Mouse (Mus musculus): ENCODE data around the gene Tmem30c.
"Not testable (repeated sequence)": the region's sequence is repeated elsewhere in the genome, so short reads cannot be mapped to it uniquely, and the experiment has no call there.

Tmem30c gene

DNA sequence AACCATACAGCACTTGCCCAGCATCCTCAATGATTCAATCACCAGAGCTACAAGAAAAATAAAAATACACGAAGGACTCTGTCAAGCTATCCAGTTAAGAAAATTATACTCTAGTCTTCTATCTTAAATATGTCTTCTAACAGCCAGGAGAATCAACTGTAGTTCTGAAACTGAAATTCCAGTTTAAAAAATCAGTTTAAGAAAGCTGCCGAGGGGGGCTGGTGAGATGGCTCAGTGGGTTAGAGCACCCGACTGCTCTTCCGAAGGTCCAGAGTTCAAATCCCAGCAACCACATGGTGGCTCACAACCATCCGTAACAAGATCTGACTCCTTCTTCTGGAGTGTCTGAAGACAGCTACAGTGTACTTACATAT, 60.7 kb downstream of the Tmem30c start:
- DNase-seq (ENCODE audit: low read depth, low spot score): not testable (repeated sequence)

DNA sequence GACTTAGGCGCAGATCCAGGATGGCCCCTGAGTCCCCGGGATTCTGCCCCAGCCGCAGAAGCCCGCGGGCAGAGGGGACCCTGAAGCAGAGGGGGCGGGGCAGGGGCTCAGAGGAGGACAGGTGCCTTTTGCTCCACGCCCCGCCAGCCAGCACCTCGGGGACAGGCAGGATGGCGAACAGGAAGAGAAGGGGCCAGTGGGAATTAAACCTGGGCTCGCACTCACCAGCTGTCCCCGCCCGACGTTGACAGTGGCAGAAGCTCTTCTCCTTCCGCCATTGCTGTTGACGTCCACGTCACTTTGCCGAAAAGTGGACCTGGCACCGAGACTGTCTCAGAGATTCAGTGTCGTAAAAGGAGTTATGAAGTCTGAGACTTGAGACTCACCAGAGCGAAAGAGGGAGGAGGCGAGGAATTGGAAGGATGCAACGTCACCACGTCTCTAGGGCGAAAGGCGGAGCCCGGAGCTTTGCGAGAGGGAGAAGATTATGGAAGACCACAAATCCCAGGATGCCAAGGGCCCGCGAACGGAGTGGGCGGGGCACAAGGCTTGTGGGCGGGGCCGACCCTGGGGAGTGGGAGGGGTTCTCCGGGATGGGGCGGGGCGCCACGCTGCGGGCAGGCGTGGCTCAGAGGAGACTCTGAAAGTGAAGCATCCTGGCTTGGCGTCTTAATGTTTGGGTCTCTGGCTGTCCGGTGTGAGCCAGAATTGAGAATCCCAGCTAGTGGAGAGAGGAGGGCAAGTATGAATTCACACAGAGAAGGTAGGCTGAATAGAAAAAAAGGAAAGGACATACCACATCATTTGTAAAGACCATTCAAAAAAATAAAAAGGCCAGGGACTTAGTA, 61.4 kb downstream of the Tmem30c start, which contains the start of gene Tbc1d23:
TSS of gene Tbc1d23 (minus strand) at position 416 of the 848 bp plus-strand sequence.
- DNase-seq (ENCODE audit: low read depth, low spot score): peak; percentile 98

DNA sequence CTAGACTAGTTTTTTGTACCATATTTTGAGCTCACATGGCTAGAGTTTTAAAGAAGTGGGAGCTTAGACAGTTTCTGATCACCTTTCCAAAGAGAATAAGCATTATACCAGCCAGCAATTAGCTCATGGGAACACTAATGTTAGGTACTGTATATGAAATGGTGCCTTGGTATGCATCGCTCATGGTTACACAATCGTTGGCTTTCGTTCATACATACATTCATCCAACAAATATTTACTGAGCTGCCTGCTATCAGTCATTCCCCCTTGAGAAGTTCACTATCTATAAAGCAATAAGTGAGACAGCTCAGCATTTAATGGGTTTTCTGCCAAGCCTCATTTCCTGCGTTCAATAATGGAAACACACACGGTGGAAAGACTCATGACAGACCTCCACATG, 66.2 kb downstream of the Tmem30c start:
- no peak for DNase-seq (ENCODE audit: low read depth, low spot score)

DNA sequence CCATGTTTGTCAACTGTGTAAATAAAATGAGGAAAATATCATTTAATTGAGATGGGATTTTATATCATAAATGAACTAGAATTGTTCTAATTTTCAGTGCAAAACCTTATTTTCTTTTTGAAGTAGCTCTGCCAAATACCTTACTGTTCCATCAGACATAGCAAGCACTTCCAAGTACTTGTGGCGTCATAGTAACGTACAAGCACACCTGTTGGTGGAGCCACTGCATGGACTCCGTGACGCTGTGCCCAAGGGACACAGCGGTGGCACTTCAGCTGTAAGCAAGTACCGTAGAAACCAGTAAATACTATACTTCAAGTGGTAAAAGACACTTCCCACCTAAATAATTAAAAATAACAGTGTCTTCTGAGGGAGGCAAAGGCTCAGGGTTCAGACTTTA, 72.3 kb downstream of the Tmem30c start:
- no peak for DNase-seq (ENCODE audit: low read depth, low spot score)

All from mesoderm, embryonic 11.5 days (tissue).